Mouse (Mus musculus): ENCODE results near the gene Tmem156. TPM values are rescaled to one million over a fixed set of nuclear protein-coding genes. Genes with fewer than 3 reads are reported as not detected.

The Tmem156 gene
- polyA plus RNA-seq, 1 experiment: not detected

DNA sequence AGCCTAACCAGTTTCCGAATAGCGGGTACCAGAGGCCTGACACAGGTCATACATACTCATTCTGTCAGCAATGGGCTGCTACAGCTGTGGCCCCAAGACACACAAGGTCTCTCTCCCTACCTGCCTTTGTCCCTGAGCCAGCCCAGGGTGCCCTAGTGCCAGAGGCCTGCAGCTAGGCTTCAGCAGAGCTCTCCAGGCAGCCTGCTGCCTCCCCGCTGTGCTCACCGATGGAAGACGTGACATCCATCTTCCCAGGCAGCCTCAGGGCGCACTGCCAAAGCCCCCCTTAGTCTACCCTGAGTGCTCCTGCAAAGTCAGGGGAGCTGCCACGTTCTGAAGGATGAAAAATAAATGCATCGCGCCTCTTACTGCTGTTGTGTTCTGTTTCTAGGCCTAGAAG lies 63.9 kb downstream of the Tmem156 start:
- H3K27me3 ChIP-seq (ENCODE audit: control insufficient read depth, insufficient read depth, insufficient read length): no peaks in the 10 kb centered on the region
- no peaks in the 10 kb centered on the region for H3K79me3 ChIP-seq (ENCODE audit: low read depth)
- no peak overlapping the region for H3ac ChIP-seq (ENCODE audit: control insufficient read depth, insufficient read length, low read depth)
- TF ChIP-seq MYOG (IDR thresholded peaks at IDR 0.05; ENCODE audit: control insufficient read depth, extremely low read depth, insufficient read length) (no peak), USF1 (IDR thresholded peaks at IDR 0.05; ENCODE audit: low read depth) (no peak), MAX (IDR thresholded peaks at IDR 0.05) (no peak)
- H3K79me2 ChIP-seq (ENCODE audit: control insufficient read depth, insufficient read depth): no peaks in the 10 kb centered on the region
- H3K36me3 ChIP-seq (ENCODE audit: control insufficient read depth, insufficient read depth): peaks cover 21% of the 10 kb centered on the region
- H3K4me3 ChIP-seq (ENCODE audit: insufficient read depth, poor library complexity, severe bottlenecking): no peak overlapping the region

DNA sequence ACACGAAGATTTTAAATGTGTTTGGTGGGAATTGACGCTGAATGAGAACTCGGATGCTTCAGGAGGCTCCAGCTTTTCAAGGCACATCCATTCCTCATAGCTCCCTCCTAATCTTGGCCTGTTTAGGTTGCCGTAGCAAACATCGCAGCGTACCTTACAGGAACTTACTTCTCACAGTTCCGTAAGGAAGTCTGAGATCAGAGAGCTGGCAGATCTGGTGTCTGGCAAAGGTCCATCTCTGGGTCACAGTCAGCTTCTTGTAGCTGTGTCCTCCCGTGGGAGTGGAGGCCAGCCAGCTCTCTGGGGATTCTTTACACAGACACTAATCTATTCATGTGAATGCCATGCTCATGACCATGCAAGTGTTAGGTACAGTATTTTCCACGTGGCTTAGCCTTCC lies 65.2 kb downstream of the Tmem156 start:
- no peaks in the 10 kb centered on the region for H3K79me3 ChIP-seq (ENCODE audit: low read depth)
- H3ac ChIP-seq (ENCODE audit: control insufficient read depth, insufficient read length, low read depth): no peak overlapping the region
- H3K79me2 ChIP-seq (ENCODE audit: control insufficient read depth, insufficient read depth): no peaks in the 10 kb centered on the region
- H3K36me3 ChIP-seq (ENCODE audit: control insufficient read depth, insufficient read depth): peaks cover 24% of the 10 kb centered on the region
- no peaks in the 10 kb centered on the region for H3K27me3 ChIP-seq (ENCODE audit: control insufficient read depth, insufficient read depth, insufficient read length)
- no peak overlapping the region for H3K4me3 ChIP-seq (ENCODE audit: insufficient read depth, poor library complexity, severe bottlenecking)
- TF ChIP-seq MAX (IDR thresholded peaks at IDR 0.05) (no peak), USF1 (IDR thresholded peaks at IDR 0.05; ENCODE audit: low read depth) (no peak), MYOD1 (IDR thresholded peaks at IDR 0.05; ENCODE audit: control insufficient read depth, insufficient read length, low read depth) (no peak), MYOG (IDR thresholded peaks at IDR 0.05; ENCODE audit: control insufficient read depth, extremely low read depth, insufficient read length) (no peak), CEBPB (IDR thresholded peaks at IDR 0.05; ENCODE audit: low read depth) (no peak)

DNA sequence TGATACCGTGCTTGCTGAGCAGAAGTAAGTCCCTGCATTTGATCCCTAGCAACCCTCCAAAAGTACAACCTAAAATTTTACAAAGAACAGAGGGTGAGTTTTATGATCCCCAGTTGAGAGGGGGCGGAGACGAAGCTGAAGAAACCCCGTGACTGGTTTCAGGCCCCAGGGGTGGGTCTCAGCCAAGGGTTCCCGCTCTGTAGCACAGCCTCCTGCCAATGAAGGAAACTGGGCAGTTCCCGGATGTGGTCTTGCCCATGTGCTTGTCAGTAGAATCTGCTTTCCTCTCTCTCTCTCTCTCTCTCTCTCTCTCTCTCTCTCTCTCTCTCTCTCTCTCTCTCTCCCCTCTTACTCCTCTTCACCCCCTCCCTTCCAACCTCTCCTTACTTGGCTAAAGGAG lies 66.0 kb downstream of the Tmem156 start:
- Histone ChIP-seq H3ac (ENCODE audit: control insufficient read depth, insufficient read length, low read depth) (no peak overlapping the region), H3K79me2 (ENCODE audit: control insufficient read depth, insufficient read depth) (no peaks in the 10 kb centered on the region), H3K36me3 (ENCODE audit: control insufficient read depth, insufficient read depth) (peaks cover 27% of the 10 kb centered on the region), H3K79me3 (ENCODE audit: low read depth) (no peaks in the 10 kb centered on the region), H3K27me3 (ENCODE audit: control insufficient read depth, insufficient read depth, insufficient read length) (no peaks in the 10 kb centered on the region), H3K4me3 (ENCODE audit: insufficient read depth, poor library complexity, severe bottlenecking) (no peak overlapping the region)
- TF ChIP-seq MYOD1 (IDR thresholded peaks at IDR 0.05; ENCODE audit: control insufficient read depth, insufficient read length, low read depth) (no peak), MAX (IDR thresholded peaks at IDR 0.05) (no peak)

DNA sequence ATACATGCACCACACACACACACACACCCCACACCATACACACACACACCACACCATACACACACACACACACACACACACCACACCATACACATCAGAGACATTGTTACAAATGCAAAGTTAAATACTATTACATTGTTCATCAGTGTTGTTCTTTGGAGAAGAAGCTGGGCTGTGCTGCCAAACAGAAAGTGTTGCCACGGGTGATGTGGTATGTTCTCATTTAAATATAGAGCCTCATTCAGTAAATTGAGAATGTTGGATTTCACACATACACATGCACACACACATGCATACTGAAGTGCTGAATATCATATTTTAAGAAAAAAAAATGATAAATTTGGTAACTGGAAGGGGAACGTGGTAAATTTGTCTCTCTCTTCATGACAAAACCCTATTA lies 67.3 kb downstream of the Tmem156 start:
- Histone ChIP-seq H3K36me3 (ENCODE audit: control insufficient read depth, insufficient read depth) (peaks cover 22% of the 10 kb centered on the region), H3K79me2 (ENCODE audit: control insufficient read depth, insufficient read depth) (no peaks in the 10 kb centered on the region), H3ac (ENCODE audit: control insufficient read depth, insufficient read length, low read depth) (no peak overlapping the region), H3K4me3 (ENCODE audit: insufficient read depth, poor library complexity, severe bottlenecking) (no peak overlapping the region), H3K27me3 (ENCODE audit: control insufficient read depth, insufficient read depth, insufficient read length) (no peaks in the 10 kb centered on the region), H3K79me3 (ENCODE audit: low read depth) (no peaks in the 10 kb centered on the region)
- TF ChIP-seq MYOD1 (IDR thresholded peaks at IDR 0.05; ENCODE audit: control insufficient read depth, insufficient read length, low read depth) (no peak), FOSL1 (IDR thresholded peaks at IDR 0.05; ENCODE audit: insufficient read depth, low read length, poor library complexity, severe bottlenecking) (no peak), MAX (IDR thresholded peaks at IDR 0.05) (no peak), USF1 (IDR thresholded peaks at IDR 0.05; ENCODE audit: low read depth) (no peak), MYOG (IDR thresholded peaks at IDR 0.05; ENCODE audit: control insufficient read depth, extremely low read depth, insufficient read length) (no peak), CEBPB (IDR thresholded peaks at IDR 0.05; ENCODE audit: low read depth) (no peak), CTCF (IDR thresholded peaks at IDR 0.05; ENCODE audit: control insufficient read depth, insufficient read depth, insufficient read length) (no peak)

DNA sequence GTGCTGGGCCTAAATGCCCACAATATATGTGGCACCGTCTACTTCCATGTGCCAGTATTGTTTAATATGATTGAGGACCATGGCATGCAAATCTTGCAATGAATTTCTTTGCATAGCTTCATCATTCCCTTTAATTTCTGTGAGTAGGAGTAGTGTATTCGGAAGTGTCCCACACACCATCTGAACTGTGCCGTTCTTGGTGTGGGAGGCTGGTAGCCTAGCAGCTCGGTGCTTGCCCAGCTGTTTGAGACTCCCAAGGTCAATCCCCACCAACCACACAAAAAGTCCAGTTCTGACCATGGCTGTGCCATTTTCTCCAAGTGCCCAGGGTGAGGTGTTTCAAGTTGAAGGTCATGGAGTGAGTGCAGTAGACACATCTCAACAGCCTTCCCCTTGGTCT lies 69.9 kb downstream of the Tmem156 start:
- TF ChIP-seq MYOG (IDR thresholded peaks at IDR 0.05; ENCODE audit: control insufficient read depth, extremely low read depth, insufficient read length) (no peak), CEBPB (IDR thresholded peaks at IDR 0.05; ENCODE audit: low read depth) (no peak), MYOD1 (IDR thresholded peaks at IDR 0.05; ENCODE audit: control insufficient read depth, insufficient read length, low read depth) (no peak), MAX (IDR thresholded peaks at IDR 0.05) (no peak), CTCF (IDR thresholded peaks at IDR 0.05; ENCODE audit: control insufficient read depth, insufficient read depth, insufficient read length) (no peak), USF1 (IDR thresholded peaks at IDR 0.05; ENCODE audit: low read depth) (no peak), FOSL1 (IDR thresholded peaks at IDR 0.05; ENCODE audit: insufficient read depth, low read length, poor library complexity, severe bottlenecking) (no peak)
- H3ac ChIP-seq (ENCODE audit: control insufficient read depth, insufficient read length, low read depth): no peak overlapping the region
- H3K36me3 ChIP-seq (ENCODE audit: control insufficient read depth, insufficient read depth): peaks cover 19% of the 10 kb centered on the region
- no peaks in the 10 kb centered on the region for H3K79me3 ChIP-seq (ENCODE audit: low read depth)
- no peak overlapping the region for H3K4me3 ChIP-seq (ENCODE audit: insufficient read depth, poor library complexity, severe bottlenecking)
- no peaks in the 10 kb centered on the region for H3K27me3 ChIP-seq (ENCODE audit: control insufficient read depth, insufficient read depth, insufficient read length)
- no peaks in the 10 kb centered on the region for H3K79me2 ChIP-seq (ENCODE audit: control insufficient read depth, insufficient read depth)

DNA sequence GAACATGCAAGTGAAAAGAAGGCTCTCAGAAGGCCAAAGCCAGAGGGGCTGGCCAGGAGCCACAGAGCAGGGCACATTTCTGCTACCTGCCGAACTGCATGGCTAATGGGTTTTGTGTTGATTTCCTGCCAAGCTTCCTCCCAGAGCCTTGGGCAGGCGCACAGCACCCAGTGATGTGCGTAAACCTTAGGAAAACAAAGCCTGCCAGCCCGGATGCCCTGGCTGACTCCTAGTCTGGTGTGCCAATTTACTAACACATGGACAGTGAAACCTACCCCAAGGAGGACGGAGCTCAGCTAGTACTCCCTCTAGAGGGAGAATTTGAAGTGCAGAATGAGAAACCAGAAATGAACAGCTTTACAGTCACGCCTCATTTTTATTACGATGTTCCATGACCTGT lies 72.1 kb downstream of the Tmem156 start:
- Histone ChIP-seq H3ac (ENCODE audit: control insufficient read depth, insufficient read length, low read depth) (no peak overlapping the region), H3K27me3 (ENCODE audit: control insufficient read depth, insufficient read depth, insufficient read length) (no peaks in the 10 kb centered on the region), H3K36me3 (ENCODE audit: control insufficient read depth, insufficient read depth) (peaks cover 26% of the 10 kb centered on the region), H3K79me3 (ENCODE audit: low read depth) (no peaks in the 10 kb centered on the region), H3K79me2 (ENCODE audit: control insufficient read depth, insufficient read depth) (no peaks in the 10 kb centered on the region), H3K4me3 (ENCODE audit: insufficient read depth, poor library complexity, severe bottlenecking) (no peak overlapping the region)
- TF ChIP-seq CEBPB (IDR thresholded peaks at IDR 0.05; ENCODE audit: low read depth): no peak
- TF ChIP-seq MYOG (IDR thresholded peaks at IDR 0.05; ENCODE audit: control insufficient read depth, extremely low read depth, insufficient read length): no peak
- no peak for TF ChIP-seq CTCF (IDR thresholded peaks at IDR 0.05; ENCODE audit: control insufficient read depth, insufficient read depth, insufficient read length)
- no peak for TF ChIP-seq MYOD1 (IDR thresholded peaks at IDR 0.05; ENCODE audit: control insufficient read depth, insufficient read length, low read depth)
- TF ChIP-seq FOSL1 (IDR thresholded peaks at IDR 0.05; ENCODE audit: insufficient read depth, low read length, poor library complexity, severe bottlenecking): no peak
- no peak for TF ChIP-seq MAX (IDR thresholded peaks at IDR 0.05)
- TF ChIP-seq USF1 (IDR thresholded peaks at IDR 0.05; ENCODE audit: low read depth): no peak
